Mouse (Mus musculus): ENCODE data around the gene Akr7a5.

Gene Akr7a5

DNA sequence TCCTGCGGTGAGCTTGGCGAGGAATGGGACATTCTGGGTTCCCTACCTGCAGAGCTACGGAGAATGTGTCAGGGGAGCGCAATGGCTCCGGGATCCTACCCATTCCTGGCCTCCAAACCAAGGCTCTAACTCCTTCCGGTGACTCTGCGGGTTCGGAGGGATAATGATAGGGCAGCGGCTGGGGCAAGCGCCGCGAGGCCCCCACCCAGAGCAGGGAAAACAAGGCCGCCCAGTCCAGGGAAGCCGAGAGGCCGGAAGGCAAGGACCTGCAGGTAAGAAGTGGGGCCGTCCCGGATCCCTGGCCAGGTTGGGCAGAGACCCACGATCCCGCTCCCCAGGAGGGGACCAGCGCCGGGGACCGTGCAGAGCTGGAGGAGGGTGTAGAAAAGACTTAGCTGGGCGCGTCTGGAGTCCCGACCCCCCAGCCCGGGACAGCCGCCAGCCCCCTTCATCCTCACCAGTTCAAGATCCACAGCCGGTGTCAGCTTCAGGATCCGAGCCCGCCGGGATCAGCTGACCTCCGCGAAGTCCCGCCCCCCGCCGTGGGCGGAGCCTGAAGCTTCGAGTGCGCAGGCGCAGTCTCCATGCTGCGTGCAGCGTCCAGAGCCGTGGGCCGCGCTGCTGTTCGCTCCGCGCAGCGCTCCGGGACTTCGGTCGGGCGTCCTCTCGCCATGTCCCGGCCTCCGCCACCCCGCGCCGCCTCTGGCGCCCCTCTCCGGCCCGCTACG, at the start of gene Akr7a5, which contains the start of gene Pqlc2:
Gene Akr7a5 (plus strand): TSS at position 574 of the 728 bp plus-strand sequence.
Gene Pqlc2 (minus strand): TSS at position 538 of the 728 bp plus-strand sequence.
- peak; percentile 97 for DNase-seq

- no peak for DNase-seq
Measured at GRCm38 (mm10) chr4:139262981-139263380, 47.6 kb upstream of the Akr7a5 start.

DNA sequence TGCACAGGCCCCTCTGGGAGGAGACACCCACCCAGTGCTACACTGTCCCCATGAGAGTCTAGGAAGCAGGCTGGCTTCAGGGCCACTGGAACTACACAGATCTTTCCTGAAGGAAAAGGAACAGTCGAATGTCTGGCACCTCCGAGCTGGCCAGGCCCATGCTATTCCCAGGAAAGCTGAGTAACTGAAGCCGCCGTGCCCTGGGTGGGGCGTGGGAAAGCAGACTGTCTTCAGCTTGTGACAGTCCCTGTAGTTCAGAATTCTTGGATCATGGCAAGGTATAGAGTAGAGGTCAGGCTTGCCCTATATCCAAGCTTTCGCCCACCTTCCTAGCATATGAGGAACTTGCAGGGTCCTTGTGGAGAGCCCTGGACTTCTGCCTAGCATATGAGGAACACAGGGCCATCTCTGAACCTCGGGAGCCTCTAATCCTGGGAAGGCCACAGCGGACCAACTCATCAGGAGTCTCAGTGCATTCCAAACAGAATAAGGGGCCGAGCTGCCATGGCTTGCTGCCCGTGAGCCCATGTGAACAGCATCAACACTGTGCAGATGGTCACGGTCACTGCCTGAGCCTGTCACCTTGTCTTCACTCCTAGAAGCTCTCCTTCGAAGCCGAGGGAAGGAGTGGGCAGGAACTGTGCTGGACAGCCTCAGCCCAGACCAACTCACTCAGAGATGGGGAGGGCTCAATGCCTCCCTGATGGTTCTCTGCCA, 44.6 kb upstream of the Akr7a5 start:
- DNase-seq, result peak; percentile 79

- DNase-seq, result no peak
Measured at GRCm38 (mm10) chr4:139266500-139266865, 44.1 kb upstream of the Akr7a5 start.

DNA sequence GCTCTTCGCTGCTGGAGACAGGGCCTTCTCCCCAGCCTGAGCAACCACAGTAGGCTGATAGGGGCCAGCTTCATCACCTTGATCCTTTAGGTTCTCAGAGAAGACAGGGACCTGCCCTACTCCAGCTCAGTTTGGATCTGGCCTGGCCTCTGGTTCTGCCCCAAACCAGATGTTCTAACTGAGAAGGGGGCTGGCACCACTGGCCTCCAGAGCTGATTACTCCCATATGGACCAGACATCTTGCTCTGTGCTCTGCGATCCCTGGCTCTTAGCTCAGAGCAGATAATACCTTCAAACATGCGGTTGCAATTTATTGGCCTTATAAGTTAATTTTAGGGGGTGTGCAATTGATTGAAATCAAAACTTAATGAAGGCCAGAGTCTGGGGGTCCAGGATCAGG, 43.2 kb upstream of the Akr7a5 start:
- DNase-seq, result no peak

- DNase-seq, result peak; percentile 63
Measured at GRCm38 (mm10) chr4:139268242-139268641, 42.3 kb upstream of the Akr7a5 start.

DNA sequence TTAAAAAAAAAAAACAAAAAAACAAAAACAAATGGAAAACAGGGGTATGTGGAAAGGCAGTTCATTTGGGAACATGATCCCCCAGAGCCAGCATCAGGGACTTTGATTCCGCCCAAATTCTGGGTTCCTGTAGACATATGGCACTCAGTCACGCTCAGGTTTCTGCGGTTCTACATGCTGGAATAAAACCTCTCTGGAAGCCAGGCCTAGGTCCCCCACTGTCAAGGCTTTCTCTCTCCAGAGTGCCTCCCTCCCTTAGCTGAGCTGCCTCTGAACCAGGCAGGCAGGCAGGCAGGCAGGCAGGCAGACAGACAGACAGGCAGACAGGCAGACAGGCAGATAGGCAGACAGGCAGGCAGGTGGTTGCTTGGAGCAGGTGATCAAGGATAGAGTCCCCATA, 40.4 kb upstream of the Akr7a5 start:
- peak; percentile 84 for DNase-seq

DNA sequence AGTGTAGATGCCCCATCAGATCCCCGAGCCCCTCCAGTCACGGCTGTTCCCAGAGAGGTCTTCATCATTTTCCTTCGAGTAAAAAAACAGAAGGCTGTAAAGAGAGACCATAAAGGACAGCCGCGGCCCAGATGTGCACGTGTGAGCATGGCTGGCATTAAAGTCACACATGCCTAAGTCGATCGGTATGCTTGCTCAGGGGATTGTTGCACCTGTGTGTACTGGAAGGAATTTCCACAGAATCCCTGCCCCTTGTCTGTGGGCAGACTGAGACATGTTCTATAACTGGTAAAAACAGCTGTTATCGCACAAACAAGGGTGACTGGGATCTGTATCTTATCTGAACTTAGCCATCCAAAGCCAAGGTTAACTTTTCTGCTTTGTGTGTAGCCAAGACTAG, 39.0 kb upstream of the Akr7a5 start:
- DNase-seq, result no peak

GRCm38 (mm10) chr4:139272951-139273680, 37.4 kb upstream of the Akr7a5 start:
- peak; percentile 70 for DNase-seq

GRCm38 (mm10) chr4:139274573-139274972, 36.0 kb upstream of the Akr7a5 start:
- DNase-seq, result peak; percentile 82

- DNase-seq, result no peak
Measured at GRCm38 (mm10) chr4:139276411-139276810, 34.1 kb upstream of the Akr7a5 start.

DNA sequence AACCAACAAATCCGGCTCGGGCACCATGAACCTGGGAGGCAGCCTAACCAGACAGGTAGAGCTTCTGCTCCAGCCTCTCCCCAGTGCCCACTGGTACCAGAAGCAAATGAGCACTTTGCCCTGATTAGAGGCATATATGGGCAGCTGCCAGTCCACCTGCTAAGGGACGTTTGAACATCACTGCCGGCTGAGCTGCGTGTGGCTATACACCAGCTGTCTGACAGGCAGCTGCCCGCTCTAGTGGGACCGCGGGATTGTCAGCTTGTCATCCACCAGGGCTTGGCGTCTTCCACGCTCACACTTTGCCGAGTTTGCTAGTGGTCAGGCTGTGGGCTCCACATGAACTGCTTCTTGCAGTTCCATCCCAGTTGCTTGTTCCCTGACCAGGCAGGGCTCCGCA, 30.0 kb upstream of the Akr7a5 start:
- DNase-seq, result peak; percentile 22

GRCm38 (mm10) chr4:139281791-139282345, 28.7 kb upstream of the Akr7a5 start:
- no peak for DNase-seq

DNA sequence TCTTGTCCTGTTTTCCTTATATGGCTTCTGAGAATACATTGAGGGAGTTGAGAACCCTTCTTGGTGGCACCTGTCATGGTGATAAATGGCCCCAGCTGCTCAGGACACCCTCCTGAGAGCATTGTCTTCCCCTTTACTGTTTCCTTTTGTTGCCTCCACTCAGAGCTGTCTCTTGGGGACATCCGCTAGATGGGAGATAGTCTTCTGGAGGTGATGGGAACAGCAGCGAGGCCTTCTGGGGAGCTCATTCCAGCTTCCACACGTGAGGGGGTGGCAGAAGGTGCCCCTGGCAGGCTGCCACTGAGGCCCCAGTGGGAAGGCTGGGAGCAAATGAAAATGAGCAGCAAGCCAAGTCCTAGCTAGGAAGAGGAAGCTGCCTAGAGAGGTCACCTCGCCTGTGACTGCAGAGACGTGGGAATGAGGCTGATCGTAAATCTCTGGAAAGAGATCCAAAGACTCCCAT, 27.6 kb upstream of the Akr7a5 start:
- peak; percentile 83 for DNase-seq

GRCm38 (mm10) chr4:139284877-139285276, 25.7 kb upstream of the Akr7a5 start:
- DNase-seq, result no peak

DNA sequence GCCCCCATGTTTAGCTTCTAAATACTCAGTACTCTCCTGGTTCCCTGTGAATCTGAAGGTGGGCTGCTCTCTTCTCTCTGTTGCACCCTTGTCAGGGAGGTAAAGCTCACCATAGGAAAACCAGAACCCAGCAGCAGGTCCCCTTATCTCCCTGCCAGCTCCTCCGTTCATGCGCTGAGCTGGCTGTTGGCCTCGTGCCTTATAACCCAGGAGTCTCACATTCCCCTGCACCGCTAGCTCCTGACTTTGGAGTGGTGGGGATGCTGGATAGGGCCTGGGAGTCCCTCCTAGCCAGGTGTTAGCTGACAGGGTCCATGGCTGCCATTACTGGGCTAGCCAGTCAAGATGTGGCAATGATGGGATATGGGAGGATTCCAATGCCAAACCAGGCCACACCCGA, 24.3 kb upstream of the Akr7a5 start:
- DNase-seq, result peak; percentile 42

DNA sequence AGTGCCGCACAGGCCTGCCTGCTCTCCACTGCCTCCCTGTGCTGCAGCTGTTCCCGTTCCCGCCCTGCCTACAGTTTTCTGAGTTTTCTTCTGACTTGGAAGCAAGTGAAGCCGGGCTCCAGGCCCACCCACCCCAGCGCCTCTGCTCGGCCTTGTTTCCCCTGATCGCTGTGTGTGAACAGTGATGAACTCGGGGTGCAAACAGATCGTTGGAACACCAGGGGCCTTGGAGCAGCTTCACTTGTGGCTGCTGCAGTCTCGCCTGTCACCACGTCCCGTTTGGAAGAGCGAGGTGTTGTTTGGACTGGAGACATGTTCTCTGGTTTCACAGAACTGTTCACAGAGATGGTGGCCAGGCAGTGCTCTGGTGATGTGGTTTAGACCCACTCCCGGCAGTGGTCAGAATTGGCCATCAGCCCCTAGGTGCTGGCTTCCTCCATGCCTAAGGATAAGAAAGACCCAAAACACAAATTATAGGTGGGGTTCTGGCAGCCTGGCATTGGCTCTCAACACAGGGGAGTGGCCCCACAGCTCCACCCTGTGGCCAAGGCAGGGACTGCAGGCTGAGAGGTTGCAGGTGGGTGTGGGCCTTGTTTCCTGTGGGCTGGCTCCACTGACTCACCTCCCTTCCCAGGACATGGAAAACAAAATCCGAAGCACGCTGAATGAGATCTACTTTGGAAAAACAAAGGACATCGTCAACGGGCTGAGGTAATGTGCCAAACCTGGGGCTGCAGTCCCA, 23.3 kb upstream of the Akr7a5 start:
- peak; percentile 79 for DNase-seq

DNA sequence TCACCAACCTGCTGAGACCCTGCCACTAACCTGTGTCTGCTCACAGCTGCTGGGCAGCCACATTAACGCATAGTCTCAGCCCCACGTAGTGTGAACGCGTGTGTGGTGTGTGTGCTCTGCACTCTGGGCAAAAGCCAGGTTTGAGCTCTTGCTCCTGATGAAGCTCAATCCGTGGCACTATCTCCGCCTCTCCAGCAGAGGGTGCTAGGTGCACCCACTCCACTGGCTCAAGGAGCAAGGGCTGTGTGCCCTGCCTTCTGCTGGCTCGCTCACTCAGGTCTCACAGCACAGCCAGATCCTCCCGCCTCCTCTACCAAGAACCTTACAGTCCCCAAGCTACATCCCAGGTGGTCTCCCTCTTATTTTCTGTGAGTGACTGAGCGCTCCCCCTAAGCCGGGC, 21.5 kb upstream of the Akr7a5 start:
- peak; percentile 84 for DNase-seq

DNA sequence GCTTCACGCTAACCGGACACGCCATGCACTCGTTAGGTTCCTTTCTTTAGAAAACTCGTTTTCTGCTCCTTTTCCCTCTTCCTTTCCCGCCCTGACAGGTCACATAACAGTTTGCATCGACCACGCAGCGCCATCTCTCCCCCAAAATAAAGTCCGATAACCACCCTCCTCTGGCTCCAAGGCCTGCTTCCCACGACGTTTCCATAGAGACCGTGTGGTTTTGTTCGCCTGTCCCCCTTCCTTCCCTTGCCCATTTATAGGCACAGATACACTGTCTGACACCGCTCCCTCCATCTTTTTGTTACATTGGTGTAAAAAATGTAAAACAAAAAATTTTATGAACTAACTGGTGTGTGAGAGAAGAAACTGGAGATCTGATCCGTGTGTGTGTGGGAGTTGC, 19.4 kb upstream of the Akr7a5 start:
- DNase-seq, result no peak

GRCm38 (mm10) chr4:139292038-139292437, 18.5 kb upstream of the Akr7a5 start:
- DNase-seq, result peak; percentile 49

- peak; percentile 98 for DNase-seq
Measured at GRCm38 (mm10) chr4:139297566-139297965, 13.0 kb upstream of the Akr7a5 start.

GRCm38 (mm10) chr4:139298671-139299366, 11.7 kb upstream of the Akr7a5 start:
- DNase-seq, result peak; percentile 55
